Mouse (Mus musculus): Measurements from ENCODE around the gene Ephb6.

DNA sequence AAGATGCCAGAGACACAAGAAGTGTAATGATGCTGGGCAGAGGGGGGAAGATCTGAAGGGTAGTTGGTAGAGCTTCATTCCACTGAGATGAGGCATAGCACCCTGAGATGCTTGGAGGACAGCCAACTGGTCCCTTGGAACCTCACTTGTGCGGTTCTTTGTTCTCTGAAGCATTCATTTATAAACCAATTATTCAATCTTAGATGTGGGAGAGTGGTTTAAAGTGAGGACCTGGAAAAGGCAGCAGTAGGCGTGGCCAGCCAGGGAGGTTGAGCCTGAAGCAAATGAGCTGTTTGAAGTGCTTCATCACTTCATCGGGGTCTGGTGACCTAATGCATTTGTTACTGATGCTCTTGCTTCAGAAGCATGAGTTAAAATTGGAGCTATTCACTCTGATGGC lies 46.0 kb upstream of the Ephb6 start:
- TF ChIP-seq CTCF (IDR thresholded peaks at IDR 0.05), result no peak
- no peak for TF ChIP-seq POLR2A (IDR thresholded peaks at IDR 0.05; ENCODE audit: insufficient read depth, low read depth, low read length)
- TF ChIP-seq EP300 (IDR thresholded peaks at IDR 0.05; ENCODE audit: insufficient read depth, low read depth, low read length), result no peak
